Mouse (Mus musculus) layer of hippocampus, adult 9-11 months (tissue): ENCODE measurements at regions not wholly inside any gene's neighbourhood (a gene's known extent, or its start where the extent isn't known, plus 50 kb on each side); places are given as distances from the start of the nearest gene placed in this dataset.
"Not testable (repeated sequence)": the region's sequence is repeated elsewhere in the genome, so short reads cannot be mapped to it uniquely, and the experiment has no call there.

Experiments used
- DNase-seq: peaks from one replicate; pipeline ENCODE4 v3.0.0; 2022

GRCm38 (mm10) chr2:116526203-116526602, 352.3 kb upstream of the Tmco5 start:
- not testable (repeated sequence) for DNase-seq

GRCm38 (mm10) chr2:116536453-116536852, 342.0 kb upstream of the Tmco5 start:
- no peak for DNase-seq

- DNase-seq: no peak
These were observed 319.1 kb upstream of the Tmco5 start for GRCm38 (mm10) chr2:116559350-116559749.

- DNase-seq: no peak
These were observed 294.5 kb upstream of the Tmco5 start for GRCm38 (mm10) chr2:116583989-116584388.

GRCm38 (mm10) chr2:116586203-116586959, 292.1 kb upstream of the Tmco5 start:
- DNase-seq: no peak

GRCm38 (mm10) chr2:116605869-116606268, 272.6 kb upstream of the Tmco5 start:
- DNase-seq: no peak

- no peak for DNase-seq
These were observed 238.6 kb upstream of the Tmco5 start for GRCm38 (mm10) chr2:116639935-116640334.

- DNase-seq: no peak
These were observed 226.4 kb upstream of the Tmco5 start for GRCm38 (mm10) chr2:116652106-116652505.

- DNase-seq: no peak
These were observed 192.7 kb upstream of the Tmco5 start for GRCm38 (mm10) chr2:116685756-116686155.

GRCm38 (mm10) chr2:116697542-116697941, 180.9 kb upstream of the Tmco5 start:
- no peak for DNase-seq

GRCm38 (mm10) chr2:116704705-116705104, 173.8 kb upstream of the Tmco5 start:
- DNase-seq: no peak

- no peak for DNase-seq
These were observed 168.9 kb upstream of the Tmco5 start for GRCm38 (mm10) chr2:116709608-116710007.

GRCm38 (mm10) chr2:116716529-116717201, 161.8 kb upstream of the Tmco5 start:
- no peak for DNase-seq

GRCm38 (mm10) chr2:116718637-116719036, 159.9 kb upstream of the Tmco5 start:
- peak; percentile 57 for DNase-seq

- DNase-seq: no peak
These were observed 150.9 kb upstream of the Tmco5 start for GRCm38 (mm10) chr2:116727591-116727990.

- DNase-seq: peak; percentile 2
These were observed 142.8 kb upstream of the Tmco5 start for GRCm38 (mm10) chr2:116735702-116736101.

- no peak for DNase-seq
These were observed 109.9 kb upstream of the Tmco5 start for GRCm38 (mm10) chr2:116768459-116769047.

- no peak for DNase-seq
These were observed 109.3 kb upstream of the Tmco5 start for GRCm38 (mm10) chr2:116769186-116769585.

GRCm38 (mm10) chr2:116772569-116772968, 105.9 kb upstream of the Tmco5 start:
- no peak for DNase-seq

GRCm38 (mm10) chr2:116800141-116800540, 78.3 kb upstream of the Tmco5 start:
- DNase-seq: no peak

GRCm38 (mm10) chr2:116801578-116801977, 76.9 kb upstream of the Tmco5 start:
- DNase-seq: no peak

GRCm38 (mm10) chr2:116807207-116807606, 71.3 kb upstream of the Tmco5 start:
- DNase-seq: no peak

- no peak for DNase-seq
These were observed 70.9 kb upstream of the Tmco5 start for GRCm38 (mm10) chr2:116807636-116808035.

GRCm38 (mm10) chr2:116808113-116808512, 70.4 kb upstream of the Tmco5 start:
- DNase-seq: no peak
